Mouse (Mus musculus) lung, embryonic 16.5 days (tissue): Measurements from ENCODE around the gene Akap17b. TPM values are rescaled to one million over a fixed set of nuclear protein-coding genes. Genes with fewer than 3 reads are reported as not detected.
"Not testable (repeated sequence)": the region's sequence is repeated elsewhere in the genome, so short reads cannot be mapped to it uniquely, and the experiment has no call there.

Source experiments
- ATAC-seq: fragments of 200-750 bp; cut with Nextera tagmentation; 2 replicates; pipeline ENCODE4 v1.8.0; 2017; ENCODE audit warnings: low read depth, mild to moderate bottlenecking, moderate library complexity
- H3K27ac ChIP-seq: fragments of 300-500 bp; sonication (generic); 2 replicates; pipeline ENCODE4 v1.5.1; 2014; ENCODE audit warnings: mild to moderate bottlenecking, control low read depth, low read length
- H3K27me3 ChIP-seq: fragments of 300-500 bp; sonication (generic); 2 replicates; pipeline ENCODE4 v1.6.1; 2014; ENCODE audit warnings: low read depth, low read length, mixed read lengths; ENCODE audit not compliant: control insufficient read depth, insufficient read depth
- H3K36me3 ChIP-seq: fragments of 300-500 bp; sonication (generic); 2 replicates; pipeline ENCODE4 v1.6.1; 2014; ENCODE audit warnings: low read length; ENCODE audit not compliant: control insufficient read depth, insufficient read depth
- H3K4me1 ChIP-seq: fragments of 300-500 bp; sonication (generic); replicated peaks from 2 replicates; pipeline ENCODE4 v1.6.1; 2014; ENCODE audit warnings: low read length, mixed read lengths; ENCODE audit not compliant: control insufficient read depth, insufficient read depth
- H3K4me2 ChIP-seq: fragments of 300-500 bp; sonication (generic); 2 replicates; pipeline ENCODE4 v1.6.1; 2014; ENCODE audit warnings: low read depth, low read length, control low read depth
- H3K4me3 ChIP-seq: fragments of 300-500 bp; sonication (generic); 2 replicates; pipeline ENCODE4 v1.5.1; 2014; ENCODE audit warnings: mild to moderate bottlenecking, low read length, control low read depth
- H3K9ac ChIP-seq: fragments of 300-500 bp; sonication (generic); 2 replicates; pipeline ENCODE4 v1.6.1; 2014; ENCODE audit warnings: low read length, control low read depth
- H3K9me3 ChIP-seq: fragments of 300-500 bp; sonication (generic); 2 replicates; pipeline ENCODE4 v1.6.1; 2016; ENCODE audit warnings: low read length; ENCODE audit not compliant: control insufficient read depth
- WGBS: fragments of 180-500 bp; shearing (Covaris S2); extraction: QIAGEN DNeasy Blood & Tissue Kit; methylation state at CpG from one replicate; pipeline ENCODE4 v1.1.7; 2014; 5-methylcytosine and 5-hydroxymethylcytosine counted together
- polyA plus RNA-seq: library from polyadenylated mRNA; unstranded; fragments of >200 nt; fragmentation: Nextera tagmentation; extraction: Ambion mirVana; gene quantifications from 2 replicates; pipeline ENCODE4 v1.2.1, GENCODE M21; 2015

Gene Akap17b
- polyA plus RNA-seq, 1 experiment from 2014 or later: 2.9 TPM

DNA sequence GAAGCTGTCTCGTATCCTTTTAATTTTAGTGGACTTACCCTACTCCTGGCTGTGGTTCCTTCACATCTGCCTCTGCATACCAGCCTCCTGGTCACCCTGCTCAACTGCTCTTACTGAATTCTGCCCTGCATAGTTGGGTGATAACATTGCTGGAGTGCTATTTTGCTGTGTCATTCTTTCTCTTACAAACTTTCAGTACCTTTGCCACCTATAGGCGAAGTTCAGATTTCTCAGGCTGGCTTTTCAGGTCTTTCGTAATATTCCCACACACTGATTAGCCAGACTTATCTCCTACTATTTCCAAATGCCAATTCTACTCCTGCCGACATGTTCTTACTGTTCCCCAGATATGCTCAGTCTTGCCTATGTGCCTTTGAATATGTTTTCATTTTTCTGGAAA, 41.2 kb downstream of the Akap17b start:
- no peak overlapping the region for H3K4me2 ChIP-seq
- ATAC-seq: no peak
- WGBS: 76% methylated on average over 4 of the region's 4 CpGs

DNA sequence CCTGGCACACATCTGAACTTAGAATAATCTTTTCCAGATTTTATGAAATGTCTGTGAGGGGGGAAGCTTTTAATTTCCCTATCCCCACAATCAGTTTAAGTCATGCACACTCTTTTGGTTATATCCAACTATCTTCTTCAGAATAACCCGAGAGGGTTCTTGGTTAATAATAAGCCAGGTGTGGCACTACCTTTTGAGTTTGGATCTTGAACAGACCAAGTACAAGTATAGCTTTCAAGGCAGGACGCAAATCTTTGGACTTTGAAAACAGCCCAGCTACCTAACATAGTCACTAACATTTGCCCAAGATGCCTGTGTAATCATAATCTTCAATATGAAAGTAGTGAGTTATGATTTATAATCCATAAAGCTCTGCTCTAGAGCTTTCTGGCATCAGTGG, 42.3 kb downstream of the Akap17b start:
- no peak overlapping the region for H3K9ac ChIP-seq
- no peak overlapping the region for H3K27ac ChIP-seq
- WGBS: 68% methylated on average over 2 of the region's 2 CpGs
- no peaks in the 10 kb centered on the region for H3K4me1 ChIP-seq
- no peak overlapping the region for H3K4me2 ChIP-seq
- H3K4me3 ChIP-seq: no peak overlapping the region
- no peaks in the 10 kb centered on the region for H3K9me3 ChIP-seq
- 0 out of 2 replicates have a peak, but pooled peaks cover 3% of the 10 kb centered on the region for H3K36me3 ChIP-seq
- ATAC-seq: no peak
- H3K27me3 ChIP-seq: no peaks in the 10 kb centered on the region

More for the DNA sequence above, 41.2 kb downstream of the Akap17b start:
- Histone ChIP-seq H3K4me1 (no peaks in the 10 kb centered on the region), H3K27ac (no peak overlapping the region), H3K36me3 (0 out of 2 replicates have a peak, but pooled peaks cover 3% of the 10 kb centered on the region), H3K9me3 (no peaks in the 10 kb centered on the region), H3K4me3 (no peak overlapping the region), H3K27me3 (no peaks in the 10 kb centered on the region), H3K9ac (no peak overlapping the region)

DNA sequence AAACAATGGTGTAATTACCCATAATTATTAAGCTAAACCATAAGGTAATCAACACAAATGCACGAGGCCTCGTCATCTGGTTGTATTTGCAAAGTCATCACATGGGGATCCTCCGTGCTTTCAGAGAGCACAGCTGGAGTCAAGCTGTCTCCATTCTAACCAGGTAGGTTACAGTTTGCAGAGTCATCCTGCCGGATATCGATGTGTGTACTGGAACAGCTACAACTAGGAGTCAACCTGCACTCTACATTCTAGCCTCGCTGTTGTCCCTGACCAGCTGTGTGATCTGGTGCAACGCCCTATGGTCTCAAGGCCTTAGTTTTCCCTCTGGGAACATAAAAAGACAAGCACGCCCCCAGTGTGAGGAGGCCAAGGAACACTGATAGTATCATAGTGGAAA, 45.1 kb downstream of the Akap17b start:
- no peaks in the 10 kb centered on the region for H3K27me3 ChIP-seq
- H3K9me3 ChIP-seq: no peaks in the 10 kb centered on the region
- no peak overlapping the region for H3K9ac ChIP-seq
- no peaks in the 10 kb centered on the region; the same call in 1 of the 2 replicates for H3K4me1 ChIP-seq
- 78% methylated on average over 8 of the region's 8 CpGs for WGBS
- peak overlapping the region; percentile 53 for H3K4me2 ChIP-seq
- H3K36me3 ChIP-seq: no peaks in the 10 kb centered on the region
- H3K4me3 ChIP-seq: no peak overlapping the region
- ATAC-seq: no peak
- H3K27ac ChIP-seq: no peak overlapping the region

DNA sequence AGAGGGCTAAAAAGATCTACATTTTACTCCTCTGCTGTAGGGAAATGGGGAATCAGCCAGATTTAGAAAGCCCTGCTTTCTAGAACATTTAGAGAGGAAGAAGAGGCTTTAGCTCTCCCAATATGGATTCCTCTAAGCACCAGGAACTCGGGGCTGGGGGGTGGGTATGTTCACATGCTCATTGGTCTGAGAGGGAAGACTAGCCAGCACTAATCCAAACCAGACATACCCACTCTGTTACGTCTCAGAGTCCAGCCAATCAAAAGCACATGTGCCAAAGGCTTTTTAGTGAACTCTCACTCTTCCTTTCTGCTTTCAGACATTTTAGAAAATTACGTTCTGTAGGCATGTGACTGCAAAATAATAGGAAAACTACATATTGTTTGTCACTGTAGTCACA, 45.5 kb downstream of the Akap17b start:
- no peaks in the 10 kb centered on the region; the same call in 1 of the 2 replicates for H3K4me1 ChIP-seq
- no peaks in the 10 kb centered on the region for H3K36me3 ChIP-seq
- peak overlapping the region; percentile 71 for H3K4me3 ChIP-seq
- no peak overlapping the region for H3K27ac ChIP-seq
- no peaks in the 10 kb centered on the region for H3K9me3 ChIP-seq
- no peaks in the 10 kb centered on the region for H3K27me3 ChIP-seq
- ATAC-seq: no peak
- H3K4me2 ChIP-seq: peak overlapping the region; percentile 53
- 47% methylated on average over 3 of the region's 3 CpGs for WGBS
- H3K9ac ChIP-seq: no peak overlapping the region; the same call in 1 of the 2 replicates

DNA sequence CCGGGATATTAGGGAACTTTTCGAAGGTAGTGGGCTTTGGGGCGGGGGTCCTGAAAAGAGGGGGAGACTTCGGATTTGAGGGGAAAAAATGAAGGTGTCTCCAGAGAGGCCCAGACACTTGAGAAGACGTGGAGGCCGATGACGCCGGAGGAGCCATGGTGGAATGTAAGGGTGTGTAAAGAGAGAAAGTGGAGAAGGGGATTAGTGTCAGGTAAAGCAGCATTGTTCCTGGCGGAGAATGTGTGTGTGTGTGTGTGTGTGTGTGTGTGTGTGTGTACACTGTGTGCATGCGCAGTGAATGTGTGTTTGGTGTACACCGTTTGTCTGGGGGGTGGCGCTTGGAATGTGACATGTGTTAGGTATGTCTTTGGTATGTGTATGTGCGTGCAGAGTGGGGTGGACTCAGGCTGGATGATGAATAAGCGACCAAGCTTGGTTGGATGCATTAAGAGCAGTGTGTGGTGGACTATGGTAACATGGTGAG, 46.3 kb downstream of the Akap17b start:
- Histone ChIP-seq H3K4me2 (peak overlapping the region; percentile 53), H3K4me1 (no peaks in the 10 kb centered on the region; the same call in 1 of the 2 replicates), H3K9ac (peak overlapping the region; percentile 83), H3K27ac (peak overlapping the region; percentile 65; the same call in 1 of the 2 replicates), H3K27me3 (no peaks in the 10 kb centered on the region), H3K4me3 (peak overlapping the region; percentile 71), H3K36me3 (no peaks in the 10 kb centered on the region), H3K9me3 (no peaks in the 10 kb centered on the region)
- 16% methylated on average over 14 of the region's 14 CpGs for WGBS
- peak; percentile 16; the same call in 1 of the 2 replicates for ATAC-seq

DNA sequence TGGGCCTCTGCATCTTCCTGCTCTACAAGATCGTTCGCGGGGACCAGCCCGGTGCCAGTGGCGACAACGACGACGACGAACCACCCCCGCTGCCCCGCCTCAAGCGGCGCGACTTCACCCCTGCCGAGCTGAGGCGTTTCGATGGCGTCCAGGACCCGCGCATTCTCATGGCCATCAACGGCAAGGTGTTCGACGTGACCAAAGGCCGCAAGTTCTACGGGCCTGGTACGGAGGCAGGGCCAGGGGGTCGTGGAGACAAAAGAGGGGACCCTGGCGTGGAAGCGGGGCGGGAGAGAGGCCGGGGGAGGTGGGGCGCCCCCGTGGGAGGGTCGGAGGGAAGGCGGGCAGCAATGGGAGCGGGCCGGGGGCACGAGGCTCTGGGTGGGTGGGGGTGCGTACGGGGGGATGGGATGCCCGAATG, 46.8 kb downstream of the Akap17b start:
- peak overlapping the region; percentile 53 for H3K4me2 ChIP-seq
- no peaks in the 10 kb centered on the region; the same call in 1 of the 2 replicates for H3K4me1 ChIP-seq
- H3K9me3 ChIP-seq: no peaks in the 10 kb centered on the region
- no peaks in the 10 kb centered on the region for H3K27me3 ChIP-seq
- ATAC-seq: peak; percentile 58
- peak overlapping the region; percentile 71 for H3K4me3 ChIP-seq
- peak overlapping the region; percentile 83 for H3K9ac ChIP-seq
- 30% methylated on average over 38 of the region's 41 CpGs for WGBS
- no peaks in the 10 kb centered on the region for H3K36me3 ChIP-seq
- H3K27ac ChIP-seq: peak overlapping the region; percentile 65

DNA sequence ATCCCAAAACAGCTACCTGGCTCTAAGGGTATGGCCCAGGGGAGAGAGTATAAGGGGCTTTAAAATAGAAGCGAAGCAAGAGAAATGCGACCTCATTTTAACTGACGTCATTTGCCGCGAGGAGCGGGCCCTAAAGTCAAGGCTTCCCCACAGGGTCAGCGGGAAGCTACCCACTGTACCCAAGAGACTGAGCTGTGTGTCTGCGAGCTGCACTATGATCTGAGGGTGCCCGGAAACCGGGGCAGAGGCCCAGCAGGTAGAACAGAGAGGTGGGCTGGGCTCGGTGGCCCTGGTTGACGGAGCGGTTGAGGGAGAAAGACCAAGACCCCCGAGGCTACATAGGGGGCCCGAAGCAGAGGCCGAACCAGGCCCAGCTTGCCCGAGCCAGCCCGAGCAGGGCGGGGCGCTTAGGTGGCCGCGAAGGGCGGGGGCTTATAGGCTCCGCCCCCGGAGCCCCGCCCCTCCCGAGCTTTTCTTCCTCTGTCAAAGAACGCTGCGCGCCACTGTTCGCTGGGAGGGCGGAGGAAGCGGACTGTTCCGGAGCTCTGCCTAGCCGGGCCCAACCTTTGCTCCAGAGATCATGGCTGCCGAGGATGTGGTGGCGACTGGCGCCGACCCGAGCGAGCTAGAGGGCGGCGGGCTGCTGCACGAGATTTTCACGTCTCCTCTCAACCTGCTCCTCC, 47.3 kb downstream of the Akap17b start, which contains the start of gene Pgrmc1:
TSS of gene Pgrmc1 (plus strand) at position 500 of the 683 bp plus-strand sequence.
- peak; percentile 97 for ATAC-seq
- WGBS: 22% methylated on average over 40 of the region's 45 CpGs
- peak within 1 kb of the TSS; percentile 60 for H3K4me2 ChIP-seq

DNA sequence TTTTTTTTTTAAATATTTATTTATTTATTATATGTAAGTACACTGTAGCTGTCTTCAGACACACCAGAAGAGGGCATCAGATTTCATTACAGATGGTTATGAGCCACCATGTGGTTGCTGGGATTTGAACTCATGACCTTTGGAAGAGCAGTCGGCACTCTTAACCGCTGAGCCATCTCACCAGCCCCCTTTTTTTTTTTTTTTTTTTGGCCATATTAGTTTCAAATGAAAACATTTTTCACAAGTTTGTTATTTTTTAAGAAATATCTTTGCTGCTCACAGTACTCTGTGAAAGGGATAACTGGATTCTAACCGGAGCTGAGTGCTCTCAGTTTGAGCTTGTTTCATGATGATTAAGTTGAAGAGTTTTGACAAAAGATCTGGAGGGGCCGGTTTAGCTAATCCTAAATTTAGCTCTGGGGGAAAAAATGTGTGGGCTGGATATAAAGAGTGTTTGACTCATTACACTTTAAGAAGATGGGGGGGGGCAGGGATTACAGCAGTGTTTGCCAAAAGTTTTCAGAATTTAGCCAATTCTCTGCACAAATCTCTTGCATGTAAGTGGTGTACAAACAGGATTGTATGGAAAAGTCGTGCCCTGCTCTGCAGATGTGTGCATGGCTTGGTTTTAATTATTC, 48.6 kb downstream of the Akap17b start:
- WGBS: 51% methylated on average over 5 of the region's 5 CpGs
- ATAC-seq, H3K4me1 ChIP-seq, H3K27me3 ChIP-seq, H3K9me3 ChIP-seq, H3K9ac ChIP-seq, H3K4me3 ChIP-seq, H3K27ac ChIP-seq, H3K4me2 ChIP-seq, H3K36me3 ChIP-seq: not testable (repeated sequence)

More for the DNA sequence above, 47.3 kb downstream of the Akap17b start, which contains the start of gene Pgrmc1:
- no peaks in the 10 kb centered on the region for H3K9me3 ChIP-seq
- H3K9ac ChIP-seq: peak within 1 kb of the TSS; percentile 83
- no peaks in the 10 kb centered on the region for H3K27me3 ChIP-seq
- peak within 1 kb of the TSS; percentile 71 for H3K4me3 ChIP-seq
- H3K36me3 ChIP-seq: no peaks in the 10 kb centered on the region
- peak within 1 kb of the TSS; percentile 65 for H3K27ac ChIP-seq
- H3K4me1 ChIP-seq: no peaks in the 10 kb centered on the region; the same call in 1 of the 2 replicates

DNA sequence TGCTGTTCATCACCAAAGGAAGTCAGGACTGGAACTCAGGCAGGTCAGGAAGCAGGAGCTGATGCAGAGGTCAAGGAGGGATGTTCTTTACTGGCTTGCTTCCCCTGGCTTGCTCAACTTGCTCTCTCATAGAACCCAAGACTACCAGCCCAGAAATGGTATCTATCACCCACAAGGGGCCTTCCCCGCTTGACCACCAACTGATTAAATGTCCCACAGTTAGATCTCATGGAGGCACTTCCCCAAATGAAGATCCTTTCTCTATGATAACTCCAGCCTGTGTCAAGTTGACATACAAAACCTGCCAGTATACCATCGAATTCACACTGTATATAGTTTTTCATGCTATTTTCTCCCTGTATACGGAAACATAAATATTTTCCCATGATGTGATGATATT, 49.9 kb downstream of the Akap17b start:
- no peaks in the 10 kb centered on the region for H3K36me3 ChIP-seq

More for the DNA sequence above, 49.9 kb downstream of the Akap17b start:
- Histone ChIP-seq H3K27me3 (no peaks in the 10 kb centered on the region), H3K4me1 (no peaks in the 10 kb centered on the region; the same call in 1 of the 2 replicates), H3K9me3 (no peaks in the 10 kb centered on the region), H3K4me3 (no peak overlapping the region), H3K4me2 (no peak overlapping the region), H3K9ac (no peak overlapping the region), H3K27ac (no peak overlapping the region)
- 85% methylated on average over 3 of the region's 3 CpGs for WGBS
- ATAC-seq: no peak
